Mouse (Mus musculus): ENCODE measurements around the gene Zscan12. TPM values are rescaled to one million over a fixed set of nuclear protein-coding genes. Genes with fewer than 3 reads are reported as not detected.

Gene Zscan12
- polyA plus RNA-seq, 1 experiment from 2014 or later, result 13.9 TPM

DNA sequence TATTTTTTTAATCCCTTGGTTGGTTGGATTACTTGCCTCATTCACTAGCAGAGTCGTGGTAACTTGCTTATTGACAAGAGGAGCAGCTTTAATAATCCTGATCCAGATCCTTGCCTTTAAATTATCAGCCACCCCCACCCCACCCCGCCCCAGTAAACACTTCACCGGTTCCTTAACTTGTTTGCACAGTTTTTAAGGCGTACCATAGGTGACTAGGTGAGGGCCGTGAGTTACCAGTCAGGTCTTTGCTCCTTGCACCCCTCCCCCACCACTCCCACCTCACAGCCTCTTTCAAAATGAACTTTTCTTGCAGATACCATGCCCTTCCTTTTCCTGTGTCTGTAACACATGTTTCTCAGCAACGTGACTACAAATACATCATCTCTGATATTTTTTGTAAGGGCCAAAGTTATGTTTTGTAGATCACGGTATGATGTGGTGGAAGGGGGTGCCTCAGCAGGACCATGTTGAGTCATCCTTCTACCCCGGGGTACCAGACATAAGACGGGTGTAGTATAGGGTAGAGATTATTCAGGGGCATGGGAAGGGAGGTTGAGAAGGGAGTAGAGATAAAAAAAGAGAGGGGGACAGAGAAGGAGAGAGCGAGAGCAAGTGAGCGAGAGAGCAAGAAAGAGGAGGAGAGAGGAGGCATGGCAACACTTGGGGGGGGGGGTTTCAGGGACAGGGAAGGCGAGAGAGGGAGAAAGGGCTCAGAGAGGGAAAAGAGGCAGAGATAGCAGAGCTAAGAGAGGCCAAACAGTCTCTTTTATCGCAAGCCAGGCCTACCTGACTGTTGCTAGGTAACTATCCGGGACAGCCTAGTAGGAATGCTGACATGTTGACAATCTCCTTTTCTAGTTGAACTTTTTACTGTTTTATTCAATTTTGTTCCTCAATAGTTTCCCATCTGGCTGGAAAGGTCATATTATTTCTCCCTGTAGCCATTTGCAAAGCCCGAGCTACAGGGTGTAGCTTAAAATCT is 51.9 kb downstream of the Zscan12 start:
- Histone ChIP-seq H3K4me1 (ENCODE audit: insufficient read depth, low read length) (no peaks in the 10 kb centered on the region), H3K27ac (ENCODE audit: low read length) (no peak overlapping the region), H3K27me3 (ENCODE audit: insufficient read depth, low read length) (no peaks in the 10 kb centered on the region), H3K9me3 (ENCODE audit: low read length) (no peaks in the 10 kb centered on the region), H3K9ac (replicated peaks; ENCODE audit: low read length) (no peak overlapping the region), H3K4me3 (ENCODE audit: low read length) (no peak overlapping the region), H3K36me3 (ENCODE audit: insufficient read depth, low read length) (no peaks in the 10 kb centered on the region), H3K4me2 (replicated peaks; ENCODE audit: low read depth, low read length) (no peak overlapping the region)
- no peak for ATAC-seq (ENCODE audit: low FRiP score, low TSS enrichment)
- 73% methylated on average over 14 of the region's 15 CpGs for WGBS

DNA sequence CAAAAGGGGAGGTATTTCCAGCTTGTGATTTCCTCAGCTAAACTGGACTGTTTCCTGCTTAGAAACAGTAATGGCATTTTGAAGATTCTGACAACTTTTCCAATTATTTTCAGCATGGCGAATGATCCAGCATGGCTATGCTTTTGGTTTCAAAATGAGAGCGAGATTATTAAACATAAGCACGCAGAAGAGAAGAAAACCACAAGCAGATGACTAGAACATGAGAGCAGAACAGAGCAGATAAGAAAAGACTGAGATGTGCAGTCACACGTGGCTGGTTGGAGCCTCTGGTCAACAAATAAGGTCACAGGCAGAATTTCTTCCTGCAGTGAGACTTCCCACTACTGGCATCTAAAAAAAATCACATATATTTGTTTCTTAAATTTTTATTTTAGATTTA is 52.6 kb downstream of the Zscan12 start:
- no peaks in the 10 kb centered on the region for H3K27me3 ChIP-seq (ENCODE audit: insufficient read depth, low read length)
- H3K9ac ChIP-seq (replicated peaks; ENCODE audit: low read length), result no peak overlapping the region
- no peak overlapping the region for H3K4me3 ChIP-seq (ENCODE audit: low read length)
- H3K36me3 ChIP-seq (ENCODE audit: insufficient read depth, low read length), result no peaks in the 10 kb centered on the region
- H3K4me2 ChIP-seq (replicated peaks; ENCODE audit: low read depth, low read length), result no peak overlapping the region
- no peak for ATAC-seq (ENCODE audit: low FRiP score, low TSS enrichment)
- no peak overlapping the region for H3K27ac ChIP-seq (ENCODE audit: low read length)
- no peaks in the 10 kb centered on the region for H3K9me3 ChIP-seq (ENCODE audit: low read length)
- H3K4me1 ChIP-seq (ENCODE audit: insufficient read depth, low read length), result no peaks in the 10 kb centered on the region
- 81% methylated on average over 4 of the region's 4 CpGs for WGBS

DNA sequence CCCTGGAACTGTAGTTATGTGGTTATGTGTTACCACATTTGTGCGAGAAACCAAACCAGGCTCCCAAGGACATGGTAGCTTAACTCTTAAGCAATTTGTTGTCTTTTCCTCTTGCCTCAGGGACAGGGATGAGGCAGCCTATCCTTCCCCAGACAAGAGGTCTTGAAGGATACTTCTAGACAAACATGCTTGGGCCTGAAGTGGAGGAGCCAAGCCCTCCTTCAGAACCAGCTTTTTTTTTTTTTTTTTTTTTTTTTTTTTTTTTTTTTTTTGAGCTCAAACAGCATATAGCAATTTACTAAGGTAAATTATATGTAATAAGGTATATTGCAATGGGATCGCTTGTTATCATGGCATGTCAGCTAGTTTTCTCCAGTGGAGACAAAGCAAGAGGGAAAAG is 53.1 kb downstream of the Zscan12 start:
- 91% methylated on average over 2 of the region's 2 CpGs for WGBS
- H3K4me2 ChIP-seq (replicated peaks; ENCODE audit: low read depth, low read length), result no peak overlapping the region
- H3K4me3 ChIP-seq (ENCODE audit: low read length), result no peak overlapping the region
- H3K4me1 ChIP-seq (ENCODE audit: insufficient read depth, low read length), result no peaks in the 10 kb centered on the region
- H3K27ac ChIP-seq (ENCODE audit: low read length), result no peak overlapping the region
- ATAC-seq (ENCODE audit: low FRiP score, low TSS enrichment), result no peak
- H3K27me3 ChIP-seq (ENCODE audit: insufficient read depth, low read length), result no peaks in the 10 kb centered on the region
- no peaks in the 10 kb centered on the region for H3K9me3 ChIP-seq (ENCODE audit: low read length)
- H3K36me3 ChIP-seq (ENCODE audit: insufficient read depth, low read length), result no peaks in the 10 kb centered on the region
- H3K9ac ChIP-seq (replicated peaks; ENCODE audit: low read length), result no peak overlapping the region

DNA sequence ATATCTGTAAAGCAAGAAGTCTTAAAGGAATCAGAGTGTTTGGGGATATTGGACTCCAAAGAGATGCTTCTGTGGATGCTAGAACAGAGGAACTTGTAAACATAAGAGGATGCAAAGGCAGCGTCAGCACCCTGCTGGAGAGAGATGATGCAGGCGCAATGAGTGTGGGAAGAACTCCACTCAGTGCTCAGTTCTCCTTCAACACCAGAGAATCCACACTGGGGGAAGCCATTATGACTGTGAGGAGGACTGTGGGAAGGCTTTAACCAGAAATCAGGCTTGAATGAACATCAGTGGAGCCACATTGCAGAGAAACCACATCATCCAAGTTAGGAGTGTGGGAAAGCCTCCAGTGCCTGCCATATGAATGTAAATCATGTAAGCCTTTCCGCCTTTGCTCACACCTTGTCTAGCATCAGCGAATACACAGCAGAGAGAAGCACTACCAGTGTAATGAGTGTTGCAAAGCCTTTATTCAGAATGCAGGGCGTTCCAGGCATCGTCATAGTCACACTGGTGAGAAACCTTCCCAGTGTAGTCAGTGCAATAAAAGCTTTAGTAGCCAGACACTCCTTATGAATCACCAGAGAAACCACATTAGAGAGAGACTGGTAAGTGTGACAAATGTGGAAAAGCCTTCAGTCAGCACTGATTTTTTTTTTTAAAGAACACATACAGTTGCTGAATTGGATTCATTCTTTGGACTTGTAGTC is 54.8 kb downstream of the Zscan12 start:
- ATAC-seq (ENCODE audit: low FRiP score, low TSS enrichment), result no peak
- no peak overlapping the region for H3K4me3 ChIP-seq (ENCODE audit: low read length)
- no peaks in the 10 kb centered on the region for H3K36me3 ChIP-seq (ENCODE audit: insufficient read depth, low read length)
- WGBS, result 57% methylated on average over 6 of the region's 6 CpGs
- no peaks in the 10 kb centered on the region for H3K9me3 ChIP-seq (ENCODE audit: low read length)
- no peaks in the 10 kb centered on the region for H3K27me3 ChIP-seq (ENCODE audit: insufficient read depth, low read length)
- no peaks in the 10 kb centered on the region for H3K4me1 ChIP-seq (ENCODE audit: insufficient read depth, low read length)
- no peak overlapping the region for H3K4me2 ChIP-seq (replicated peaks; ENCODE audit: low read depth, low read length)
- no peak overlapping the region for H3K9ac ChIP-seq (replicated peaks; ENCODE audit: low read length)
- H3K27ac ChIP-seq (ENCODE audit: low read length), result no peak overlapping the region

DNA sequence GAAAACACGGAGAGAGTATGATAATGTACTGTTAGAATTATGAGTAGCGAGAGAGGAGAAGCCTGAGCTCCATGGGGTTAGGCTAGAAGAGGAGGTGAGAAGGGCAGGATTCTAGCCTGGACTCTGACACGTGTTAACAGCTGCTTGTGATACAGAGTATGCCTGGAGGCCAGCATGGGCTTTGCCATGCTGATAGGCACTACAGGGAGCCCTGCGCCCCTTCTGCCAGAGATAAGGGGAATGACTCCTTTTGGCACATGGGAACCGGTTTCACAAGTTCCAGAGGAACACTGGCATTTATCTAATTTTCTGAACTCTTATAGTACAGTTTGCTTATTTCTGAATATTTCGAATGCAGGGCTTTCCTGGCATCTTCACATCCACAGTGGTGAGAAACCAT is 56.2 kb downstream of the Zscan12 start:
- H3K36me3 ChIP-seq (ENCODE audit: insufficient read depth, low read length), result no peaks in the 10 kb centered on the region
- H3K27me3 ChIP-seq (ENCODE audit: insufficient read depth, low read length), result no peaks in the 10 kb centered on the region
- H3K9me3 ChIP-seq (ENCODE audit: low read length), result no peaks in the 10 kb centered on the region
- no peaks in the 10 kb centered on the region for H3K4me1 ChIP-seq (ENCODE audit: insufficient read depth, low read length)
- WGBS, result 66% methylated on average over 6 of the region's 6 CpGs
- no peak for ATAC-seq (ENCODE audit: low FRiP score, low TSS enrichment)
- no peak overlapping the region for H3K27ac ChIP-seq (ENCODE audit: low read length)
- H3K9ac ChIP-seq (replicated peaks; ENCODE audit: low read length), result no peak overlapping the region
- no peak overlapping the region for H3K4me2 ChIP-seq (replicated peaks; ENCODE audit: low read depth, low read length)
- H3K4me3 ChIP-seq (ENCODE audit: low read length), result no peak overlapping the region

Small RNAs within 50 kb of the gene (microRNA-seq; reads per million reads assigned to microRNA genes)
- gene Mir6942, result not detected

Other genes starting within 250 kb of the Zscan12 start
- gene Olfr263, start 233.2 kb upstream of the Zscan12 start, polyA plus RNA-seq (2015; fragmentation: Nextera tagmentation; extraction: Ambion mirVana), result not detected in 2 replicates
- gene Olfr1368, start 217.0 kb upstream of the Zscan12 start, polyA plus RNA-seq (2015; fragmentation: Nextera tagmentation; extraction: Ambion mirVana), result not detected in 2 replicates
- gene Trim27, start 183.4 kb upstream of the Zscan12 start, polyA plus RNA-seq (2015; fragmentation: Nextera tagmentation; extraction: Ambion mirVana), result 130 and 131 TPM in 2 replicates
- gene Gpx5, start 70.1 kb upstream of the Zscan12 start, polyA plus RNA-seq (2015; fragmentation: Nextera tagmentation; extraction: Ambion mirVana), result not detected in 2 replicates
- gene Gpx6, start 50.7 kb upstream of the Zscan12 start, polyA plus RNA-seq (2015; fragmentation: Nextera tagmentation; extraction: Ambion mirVana), result 10.7 and 11.8 TPM in 2 replicates
- gene Olfr1367, start 15.9 kb upstream of the Zscan12 start, polyA plus RNA-seq (2015; fragmentation: Nextera tagmentation; extraction: Ambion mirVana), result not detected in 2 replicates
- gene Zkscan3, start 39.9 kb downstream of the Zscan12 start, polyA plus RNA-seq (2015; fragmentation: Nextera tagmentation; extraction: Ambion mirVana), result 88.0 and 91.8 TPM in 2 replicates
- gene Pgbd1, start 78.2 kb downstream of the Zscan12 start, polyA plus RNA-seq (2015; fragmentation: Nextera tagmentation; extraction: Ambion mirVana), result 3.8 and 4.7 TPM in 2 replicates
- 22.9 and 32.2 TPM in 2 replicates for gene Zscan26, start 90.9 kb downstream of the Zscan12 start, polyA plus RNA-seq (2015; fragmentation: Nextera tagmentation; extraction: Ambion mirVana)
- 1.9 and 2.3 TPM in 2 replicates for gene Nkapl, start 105.7 kb downstream of the Zscan12 start, polyA plus RNA-seq (2015; fragmentation: Nextera tagmentation; extraction: Ambion mirVana)
- gene Zkscan4, start 116.1 kb downstream of the Zscan12 start, polyA plus RNA-seq (2015; fragmentation: Nextera tagmentation; extraction: Ambion mirVana), result 4.5 TPM in 2 replicates
- not detected in 2 replicates for gene Gm10065, start 116.6 kb downstream of the Zscan12 start, polyA plus RNA-seq (2015; fragmentation: Nextera tagmentation; extraction: Ambion mirVana)
- gene AK157302, start 132.4 kb downstream of the Zscan12 start, polyA plus RNA-seq (2015; fragmentation: Nextera tagmentation; extraction: Ambion mirVana), result 0.46 and 1.6 TPM in 2 replicates
- gene Gm11273, start 138.6 kb downstream of the Zscan12 start, polyA plus RNA-seq (2015; fragmentation: Nextera tagmentation; extraction: Ambion mirVana), result 9.9 and 19.3 TPM in 2 replicates
- 6.8 and 7.0 TPM in 2 replicates for gene Zkscan8, start 168.3 kb downstream of the Zscan12 start, polyA plus RNA-seq (2015; fragmentation: Nextera tagmentation; extraction: Ambion mirVana)
- gene Olfr1366, start 180.0 kb downstream of the Zscan12 start, polyA plus RNA-seq (2015; fragmentation: Nextera tagmentation; extraction: Ambion mirVana), result 0.16 and 0.17 TPM in 2 replicates
- not detected in 2 replicates for gene Olfr1535, start 197.1 kb downstream of the Zscan12 start, polyA plus RNA-seq (2015; fragmentation: Nextera tagmentation; extraction: Ambion mirVana)
- not detected in 2 replicates for gene Olfr1364, start 218.9 kb downstream of the Zscan12 start, polyA plus RNA-seq (2015; fragmentation: Nextera tagmentation; extraction: Ambion mirVana)